Mouse (Mus musculus) E14TG2a.4 (cell line): ENCODE data around the gene Tnfsfm13.

ENCODE experiments used
- CTCF ChIP-seq: conservative IDR thresholded peaks from 2 replicates; pipeline ENCODE4 v1.5.1; 2014; ENCODE audit warnings: low read length
- NANOG ChIP-seq: IDR thresholded peaks from 2 replicates; pipeline ENCODE4 v1.6.1; 2014; ENCODE audit warnings: borderline replicate concordance, low read length, mixed read lengths
- POU5F1 ChIP-seq: IDR thresholded peaks from 2 replicates; pipeline ENCODE4 v1.6.1; 2014; ENCODE audit warnings: low read length, borderline replicate concordance

- TF ChIP-seq CTCF (no peak), NANOG (no peak), POU5F1 (no peak)
Observed at GRCm38 (mm10) chr11:69707873-69708381, 12.0 kb upstream of the Tnfsfm13 start.
